Mouse (Mus musculus): ENCODE measurements around the gene Lpo.
A peak's percentile ranks its signal among the peaks of the same experiment; 100 is the strongest.

Gene Lpo

GRCm38 (mm10) chr11:87805448-87805847 is 22.6 kb downstream of the Lpo start:
- no peak for DNase-seq (ENCODE audit: low read depth, low spot score)

- DNase-seq (ENCODE audit: low read depth, low spot score), result no peak
These were observed 25.5 kb downstream of the Lpo start for GRCm38 (mm10) chr11:87802621-87803020.

GRCm38 (mm10) chr11:87801711-87802275 is 26.3 kb downstream of the Lpo start:
- DNase-seq (ENCODE audit: low read depth, low spot score), result no peak

GRCm38 (mm10) chr11:87793460-87793859 is 34.6 kb downstream of the Lpo start, which contains the start of gene Mpo:
Gene Mpo, plus strand, starts transcription at chr11:87793581.
- no peak for DNase-seq (ENCODE audit: low read depth, low spot score)

GRCm38 (mm10) chr11:87790088-87790487 is 38.0 kb downstream of the Lpo start:
- DNase-seq (ENCODE audit: low read depth, low spot score), result no peak

- no peak for DNase-seq (ENCODE audit: low read depth, low spot score)
These were observed 48.0 kb downstream of the Lpo start for GRCm38 (mm10) chr11:87780130-87780529.

- DNase-seq (ENCODE audit: low read depth, low spot score), result no peak
These were observed 48.7 kb downstream of the Lpo start for GRCm38 (mm10) chr11:87779392-87779791.

GRCm38 (mm10) chr11:87778915-87779314 is 49.2 kb downstream of the Lpo start:
- no peak for DNase-seq (ENCODE audit: low read depth, low spot score)

- DNase-seq (ENCODE audit: low read depth, low spot score), result no peak
These were observed 49.9 kb downstream of the Lpo start for GRCm38 (mm10) chr11:87778100-87778765.

GRCm38 (mm10) chr11:87772354-87772753 is 55.7 kb downstream of the Lpo start:
- DNase-seq (ENCODE audit: low read depth, low spot score), result no peak

GRCm38 (mm10) chr11:87770989-87771388 is 57.1 kb downstream of the Lpo start:
- no peak for DNase-seq (ENCODE audit: low read depth, low spot score)

GRCm38 (mm10) chr11:87768745-87769144 is 59.3 kb downstream of the Lpo start:
- no peak for DNase-seq (ENCODE audit: low read depth, low spot score)

- DNase-seq (ENCODE audit: low read depth, low spot score), result no peak
These were observed 63.9 kb downstream of the Lpo start for GRCm38 (mm10) chr11:87763988-87764876.

- peak; percentile 51 for DNase-seq (ENCODE audit: low read depth, low spot score)
These were observed 64.5 kb downstream of the Lpo start for GRCm38 (mm10) chr11:87763511-87763987.

- DNase-seq (ENCODE audit: low read depth, low spot score), result no peak
These were observed 65.2 kb downstream of the Lpo start for GRCm38 (mm10) chr11:87762702-87763385.

- DNase-seq (ENCODE audit: low read depth, low spot score), result no peak
These were observed 66.0 kb downstream of the Lpo start for GRCm38 (mm10) chr11:87761806-87762701.

GRCm38 (mm10) chr11:87761181-87761721 is 66.8 kb downstream of the Lpo start:
- no peak for DNase-seq (ENCODE audit: low read depth, low spot score)

- peak; percentile 82 for DNase-seq (ENCODE audit: low read depth, low spot score)
These were observed 67.6 kb downstream of the Lpo start, which contains the start of gene Tspoap1 for GRCm38 (mm10) chr11:87760301-87761081. Gene Tspoap1, plus strand, starts transcription at chr11:87760541.

GRCm38 (mm10) chr11:87759609-87760005 is 68.5 kb downstream of the Lpo start:
- no peak for DNase-seq (ENCODE audit: low read depth, low spot score)

All from brain, embryonic 18.5 days (tissue).